Mouse (Mus musculus): ENCODE results near the gene Scnm1. TPM values are rescaled to one million over a fixed set of nuclear protein-coding genes. Genes with fewer than 3 reads are reported as not detected.
"Not testable (repeated sequence)": the region's sequence is repeated elsewhere in the genome, so short reads cannot be mapped to it uniquely, and the experiment has no call there.

Gene Scnm1
- polyA plus RNA-seq, 1 experiment from 2014 or later = 63.0 TPM

DNA sequence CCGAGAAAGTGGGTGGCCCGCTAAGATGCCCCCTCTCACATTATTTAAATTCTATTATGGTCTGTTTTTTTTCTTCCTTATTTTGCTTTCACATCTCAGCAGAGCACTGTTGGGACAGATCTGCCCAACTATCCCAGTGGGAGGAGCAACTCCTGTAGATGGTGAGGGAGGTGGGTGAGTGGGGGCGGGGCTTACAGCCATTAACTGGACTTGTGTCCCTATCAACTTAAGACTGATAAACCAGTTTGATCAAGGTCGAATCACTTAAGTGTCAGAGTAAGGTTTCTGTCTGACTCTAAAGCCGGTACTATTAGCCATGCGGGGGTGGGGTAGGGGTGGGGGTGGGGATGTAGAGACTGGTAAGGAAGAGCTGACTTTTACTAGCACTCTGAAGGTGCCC is 1.2 kb upstream of the Scnm1 start:
- WGBS = 18% methylated on average over 6 of the region's 6 CpGs
- 0 out of 2 replicates have a peak overlapping the region, but pooled peaks have one; percentile 31 for H3K9ac ChIP-seq (ENCODE audit: low read depth, low read length)
- peaks cover 3% of the 10 kb centered on the region for H3K36me3 ChIP-seq (ENCODE audit: insufficient read depth, low read length)
- peak; percentile 68 for DNase-seq (ENCODE audit: low spot score)
- H3K9me3 ChIP-seq (replicated peaks; ENCODE audit: low read length) = no peaks in the 10 kb centered on the region
- no peaks in the 10 kb centered on the region for H3K27me3 ChIP-seq (ENCODE audit: insufficient read depth, low read length)
- H3K4me3 ChIP-seq (replicated peaks; ENCODE audit: low read depth, low read length) = peak overlapping the region; percentile 30
- H3K27ac ChIP-seq = peak overlapping the region; percentile 50; the same call in 1 of the 2 replicates
- no peak for ATAC-seq (replicated peaks; ENCODE audit: low FRiP score, low read depth)
- H3K4me2 ChIP-seq (ENCODE audit: low read length) = peak overlapping the region; percentile 53
- no peak for TF ChIP-seq CTCF (IDR thresholded peaks at IDR 0.05; ENCODE audit: low read depth)
- H3K4me1 ChIP-seq (replicated peaks; ENCODE audit: insufficient read depth, low read length) = peaks cover 12% of the 10 kb centered on the region

DNA sequence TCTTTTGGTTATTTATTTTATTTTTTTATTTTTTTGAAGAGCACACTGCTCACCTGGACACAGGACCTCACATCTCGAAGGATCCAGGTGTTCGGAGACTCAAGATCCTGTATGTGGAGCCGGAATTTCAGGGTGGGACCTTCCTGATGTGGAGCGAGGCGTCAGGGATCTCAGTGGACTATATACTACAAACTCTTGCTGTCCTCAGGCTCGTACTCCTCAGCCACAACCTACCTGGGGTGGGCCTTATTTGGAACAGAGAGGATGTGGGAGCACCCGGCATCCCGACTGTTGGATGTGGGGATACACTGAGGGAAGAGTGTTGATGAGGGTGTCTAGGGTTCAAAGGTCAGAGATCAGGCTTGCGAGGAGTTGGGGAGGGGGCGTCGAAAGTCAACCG is 322 bp upstream of the Scnm1 start:
- peak; percentile 33 for ATAC-seq (replicated peaks; ENCODE audit: low FRiP score, low read depth)
- H3K9ac ChIP-seq (ENCODE audit: low read depth, low read length); H3K9me3 ChIP-seq (replicated peaks; ENCODE audit: low read length); H3K4me3 ChIP-seq (replicated peaks; ENCODE audit: low read depth, low read length); H3K36me3 ChIP-seq (ENCODE audit: insufficient read depth, low read length); H3K4me2 ChIP-seq (ENCODE audit: low read length); H3K27ac ChIP-seq; H3K27me3 ChIP-seq (ENCODE audit: insufficient read depth, low read length); DNase-seq (ENCODE audit: low spot score): not testable (repeated sequence)
- peaks cover 12% of the 10 kb centered on the region for H3K4me1 ChIP-seq (replicated peaks; ENCODE audit: insufficient read depth, low read length)
- WGBS = no CpG with 5 or more reads among the region's 12 CpGs

DNA sequence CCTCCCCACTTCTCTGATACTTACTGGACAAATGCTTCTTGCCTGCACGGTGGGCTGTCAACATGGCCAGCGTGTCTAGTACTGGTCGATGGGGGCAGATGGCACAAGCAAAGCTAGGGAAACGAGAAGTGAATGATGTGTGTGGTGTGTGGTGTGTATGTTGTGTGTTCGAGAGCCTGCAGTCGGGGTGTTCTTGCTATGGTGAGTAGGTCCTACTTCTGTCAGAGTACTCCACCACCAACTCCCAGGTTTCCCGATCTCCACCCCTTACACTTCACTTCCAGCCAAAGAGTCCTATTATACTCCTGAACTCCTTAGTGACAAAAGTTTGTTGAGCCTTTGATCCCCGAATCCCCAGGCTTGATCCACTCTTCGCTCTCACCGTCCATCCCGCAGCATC is 635 bp downstream of the Scnm1 start:
- Histone ChIP-seq H3K36me3 (ENCODE audit: insufficient read depth, low read length) (0 out of 2 replicates have a peak, but pooled peaks cover 4% of the 10 kb centered on the region), H3K9ac (ENCODE audit: low read depth, low read length) (peak overlapping the region; percentile 63), H3K9me3 (replicated peaks; ENCODE audit: low read length) (no peaks in the 10 kb centered on the region), H3K27ac (0 out of 2 replicates have a peak overlapping the region, but pooled peaks have one; percentile 72), H3K4me3 (replicated peaks; ENCODE audit: low read depth, low read length) (peak overlapping the region; percentile 46), H3K4me1 (replicated peaks; ENCODE audit: insufficient read depth, low read length) (peaks cover 12% of the 10 kb centered on the region), H3K27me3 (ENCODE audit: insufficient read depth, low read length) (no peaks in the 10 kb centered on the region), H3K4me2 (ENCODE audit: low read length) (peak overlapping the region; percentile 67)
- ATAC-seq (replicated peaks; ENCODE audit: low FRiP score, low read depth) (no peak), DNase-seq (ENCODE audit: low spot score) (no peak)
- no peak for TF ChIP-seq CTCF (IDR thresholded peaks at IDR 0.05; ENCODE audit: low read depth)
- WGBS = 58% methylated on average over 11 of the region's 11 CpGs

DNA sequence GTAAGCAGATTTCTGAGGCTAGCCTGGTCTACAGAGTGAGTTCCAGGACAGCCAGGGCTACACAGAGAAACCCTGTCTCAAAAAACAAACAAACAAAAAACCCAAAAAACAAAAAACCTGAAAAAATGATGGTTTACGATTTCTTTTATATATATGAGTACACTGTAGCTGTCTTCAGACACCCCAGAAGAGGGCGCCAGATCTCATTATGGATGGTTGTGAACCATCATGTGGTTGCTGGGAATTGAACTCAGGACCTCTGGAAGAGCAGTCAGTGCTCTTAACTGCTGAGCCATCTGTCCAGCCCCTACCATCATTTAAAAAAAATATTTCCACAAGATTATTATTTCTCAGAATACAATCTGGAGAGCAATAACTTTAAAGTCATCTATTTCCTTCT is 1.4 kb downstream of the Scnm1 start:
- TF ChIP-seq CTCF (IDR thresholded peaks at IDR 0.05; ENCODE audit: low read depth) = peak; percentile 42
- H3K9ac ChIP-seq (ENCODE audit: low read depth, low read length); H3K9me3 ChIP-seq (replicated peaks; ENCODE audit: low read length); H3K27ac ChIP-seq; H3K4me2 ChIP-seq (ENCODE audit: low read length); H3K36me3 ChIP-seq (ENCODE audit: insufficient read depth, low read length); ATAC-seq (replicated peaks; ENCODE audit: low FRiP score, low read depth); H3K27me3 ChIP-seq (ENCODE audit: insufficient read depth, low read length); DNase-seq (ENCODE audit: low spot score); H3K4me3 ChIP-seq (replicated peaks; ENCODE audit: low read depth, low read length): not testable (repeated sequence)
- 86% methylated on average over 2 of the region's 2 CpGs for WGBS
- H3K4me1 ChIP-seq (replicated peaks; ENCODE audit: insufficient read depth, low read length) = peaks cover 12% of the 10 kb centered on the region

DNA sequence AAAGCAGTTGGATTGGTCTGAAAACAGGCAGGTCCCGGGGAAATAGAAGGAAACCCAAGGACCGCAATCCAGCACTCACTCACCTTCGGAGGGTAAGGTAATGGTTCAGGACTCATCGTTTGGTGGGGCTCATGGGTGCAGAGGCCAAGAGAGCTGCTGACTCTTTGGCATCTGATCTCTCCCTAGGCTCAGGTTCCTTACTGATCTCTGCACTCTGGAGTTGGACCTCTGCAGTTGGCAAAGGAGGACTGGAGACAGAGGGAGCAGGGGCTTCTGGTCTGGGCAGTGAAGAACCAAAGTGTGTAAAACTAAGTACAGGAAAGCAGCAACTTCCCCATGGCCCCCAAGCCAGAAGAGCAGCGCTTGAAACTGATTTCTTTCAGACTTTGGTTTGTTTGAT is 3.7 kb downstream of the Scnm1 start:
- 0 out of 2 replicates have a peak overlapping the region, but pooled peaks have one; percentile 20 for H3K27ac ChIP-seq
- H3K9me3 ChIP-seq (replicated peaks; ENCODE audit: low read length) = no peaks in the 10 kb centered on the region
- H3K4me1 ChIP-seq (replicated peaks; ENCODE audit: insufficient read depth, low read length) = peaks cover 8% of the 10 kb centered on the region
- TF ChIP-seq CTCF (IDR thresholded peaks at IDR 0.05; ENCODE audit: low read depth) = no peak
- WGBS = 43% methylated on average over 5 of the region's 5 CpGs
- 0 out of 2 replicates have a peak, but pooled peaks cover 4% of the 10 kb centered on the region for H3K36me3 ChIP-seq (ENCODE audit: insufficient read depth, low read length)
- no peak overlapping the region for H3K4me2 ChIP-seq (ENCODE audit: low read length)
- no peak for DNase-seq (ENCODE audit: low spot score)
- H3K9ac ChIP-seq (ENCODE audit: low read depth, low read length) = no peak overlapping the region
- no peak for ATAC-seq (replicated peaks; ENCODE audit: low FRiP score, low read depth)
- H3K27me3 ChIP-seq (ENCODE audit: insufficient read depth, low read length) = no peaks in the 10 kb centered on the region
- H3K4me3 ChIP-seq (replicated peaks; ENCODE audit: low read depth, low read length) = no peak overlapping the region

DNA sequence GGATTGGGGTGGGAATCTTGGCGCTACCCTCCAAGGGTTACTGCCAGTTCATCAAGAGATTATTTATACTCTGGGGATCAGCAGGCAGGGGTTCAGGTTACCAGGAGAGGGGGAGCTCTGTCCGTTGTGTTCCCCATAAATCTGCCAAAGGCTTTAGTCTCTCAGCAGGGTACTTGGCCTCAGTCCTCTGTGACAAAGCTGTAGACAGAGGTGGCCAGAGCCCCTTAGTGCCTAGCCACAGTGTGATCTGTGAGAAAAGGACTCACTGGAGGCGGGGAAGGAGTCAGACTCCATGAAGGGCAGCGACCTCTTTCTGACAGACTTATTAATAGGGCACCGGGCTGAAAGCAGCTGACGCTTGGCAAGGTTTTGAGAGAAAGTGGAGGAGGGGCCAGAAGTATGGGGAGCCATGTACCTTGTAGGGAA is 4.6 kb downstream of the Scnm1 start:
- 0 out of 2 replicates have a peak overlapping the region, but pooled peaks have one; percentile 5 for H3K4me2 ChIP-seq (ENCODE audit: low read length)
- H3K36me3 ChIP-seq (ENCODE audit: insufficient read depth, low read length) = 0 out of 2 replicates have a peak, but pooled peaks cover 4% of the 10 kb centered on the region
- no peak; the same call in 1 of the 2 replicates for ATAC-seq (replicated peaks; ENCODE audit: low FRiP score, low read depth)
- peak; percentile 71 for DNase-seq (ENCODE audit: low spot score)
- H3K9ac ChIP-seq (ENCODE audit: low read depth, low read length) = no peak overlapping the region; the same call in 1 of the 2 replicates
- H3K9me3 ChIP-seq (replicated peaks; ENCODE audit: low read length) = no peaks in the 10 kb centered on the region
- 0 out of 2 replicates have a peak overlapping the region, but pooled peaks have one; percentile 13 for H3K27ac ChIP-seq
- H3K27me3 ChIP-seq (ENCODE audit: insufficient read depth, low read length) = no peaks in the 10 kb centered on the region
- no peak for TF ChIP-seq CTCF (IDR thresholded peaks at IDR 0.05; ENCODE audit: low read depth)
- H3K4me1 ChIP-seq (replicated peaks; ENCODE audit: insufficient read depth, low read length) = peaks cover 11% of the 10 kb centered on the region
- 14% methylated on average over 6 of the region's 6 CpGs for WGBS
- H3K4me3 ChIP-seq (replicated peaks; ENCODE audit: low read depth, low read length) = no peak overlapping the region
